ENCODE assay signal across 11 mouse cellular contexts in genomic region chr13:56992022-56992421, GRCm38 (mm10).
DNase-seq lines count a peak whose midpoint lies in the region; TF ChIP-seq lines count a peak whose summit lies in the region.
"Had no signal": no experiment of that assay in that cellular context is flagged by ENCODE, and none has a peak within 500 bp of the region (broad histone marks: within the 10 kb centered on the region; RNA-seq: fewer than 3 reads in every experiment).

No protein-coding gene starts in this region.

- intact Hi-C loops in heart, adult 2 months (cut with DNase I), result no loop called here
- intact Hi-C loops in heart, postnatal 25 days (cut with DNase I), result no loop called here

- DNase-seq in heart, adult 2 months, result no peak
- no peak for DNase-seq in heart, postnatal 25 days (ENCODE audit: low spot score)
- DNase-seq in kidney, postnatal 4 days, result peak; percentile 34
- DNase-seq in kidney, adult 9 months, result no peak
- DNase-seq in thymus, postnatal 4 days, result peak; percentile 9
- DNase-seq in thymus, postnatal 10 days (ENCODE audit: low spot score in 2 of 2), result no peak
- no peak for DNase-seq in Muller cell, postnatal 12 days (ENCODE audit: inconsistent ontology term)
- DNase-seq: layer of hippocampus, postnatal 36 days; lung, postnatal 4 days; right cerebral cortex, postnatal 25 days had no signal

- H3K4me1 ChIP-seq in heart, adult 2 months (ENCODE audit: control insufficient read depth, insufficient read depth, low read length), result no peaks in the 10 kb centered on the region

- TF ChIP-seq CTCF in heart, adult 2 months (IDR thresholded peaks at IDR 0.05), result peak; percentile 19; the same call in 1 of the 2 replicates

- no peak for TF ChIP-seq POLR2A in heart, adult 2 months (IDR thresholded peaks at IDR 0.05; ENCODE audit: insufficient read depth, low read depth, low read length)

- H3K27me3 ChIP-seq in heart, adult 2 months (ENCODE audit: control insufficient read depth, insufficient read depth, low read length), result no peaks in the 10 kb centered on the region
- H3K27me3 ChIP-seq: neural tube, embryonic 15.5 days had no signal

- no peak overlapping the region for H3K4me3 ChIP-seq in heart, adult 2 months
- H3K4me3 ChIP-seq: neural tube, embryonic 15.5 days had no signal

- no peak overlapping the region for H3K9ac ChIP-seq in heart, adult 2 months (ENCODE audit: low read depth, low read length)
- H3K9ac ChIP-seq: neural tube, embryonic 15.5 days had no signal

- no peak for TF ChIP-seq EP300 in heart, adult 2 months (IDR thresholded peaks at IDR 0.05; ENCODE audit: insufficient read depth, low read depth, low read length)

- H3K27ac ChIP-seq in heart, adult 2 months, result no peak overlapping the region

- H3K79me2 ChIP-seq in heart, adult 2 months (replicated peaks; ENCODE audit: control insufficient read depth, insufficient read depth, low read length), result no peaks in the 10 kb centered on the region

- no peaks in the 10 kb centered on the region for H3K36me3 ChIP-seq in heart, adult 2 months (ENCODE audit: control insufficient read depth, insufficient read depth, low read length)
- H3K36me3 ChIP-seq: neural tube, embryonic 15.5 days had no signal

Comparison
In these comparisons a context has a peak if more than half of its experiments do, and no peak if none do; other contexts are left out.
1. DNase-seq: peak in kidney, postnatal 4 days (2 of 2) and thymus, postnatal 4 days (single experiment); none in heart, adult 2 months (0 of 2), heart, postnatal 25 days (single experiment), kidney, adult 9 months (single experiment), thymus, postnatal 10 days (0 of 2) and Muller cell, postnatal 12 days (single experiment).